Mouse (Mus musculus): ENCODE measurements around the gene Atp4a. TPM values are rescaled to one million over a fixed set of nuclear protein-coding genes. Genes with fewer than 3 reads are reported as not detected.

The Atp4a gene
- not detected for total RNA-seq (2023)

DNA sequence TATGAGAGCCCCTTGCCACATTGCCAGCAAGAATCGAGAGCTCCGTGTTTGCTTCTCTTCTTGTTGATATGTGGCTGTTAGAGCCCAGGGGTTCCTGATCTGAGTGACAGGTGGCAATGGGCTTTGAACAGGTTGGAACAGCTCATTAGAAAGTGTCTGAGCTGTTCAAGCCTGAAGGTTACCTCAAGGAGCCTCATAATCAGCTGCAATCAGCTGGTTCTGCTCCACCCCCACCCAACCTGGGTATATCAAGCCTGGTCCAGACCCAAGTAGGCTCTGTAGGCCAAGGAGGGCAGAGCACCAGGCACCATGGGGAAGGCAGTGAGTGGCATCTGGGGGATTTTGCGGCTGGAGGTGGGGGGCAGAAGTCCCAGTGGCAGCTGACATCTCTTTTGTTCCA, at the start of gene Atp4a:
Gene Atp4a, plus strand, starts transcription at position 268 of the 400 bp plus-strand sequence.

DNA sequence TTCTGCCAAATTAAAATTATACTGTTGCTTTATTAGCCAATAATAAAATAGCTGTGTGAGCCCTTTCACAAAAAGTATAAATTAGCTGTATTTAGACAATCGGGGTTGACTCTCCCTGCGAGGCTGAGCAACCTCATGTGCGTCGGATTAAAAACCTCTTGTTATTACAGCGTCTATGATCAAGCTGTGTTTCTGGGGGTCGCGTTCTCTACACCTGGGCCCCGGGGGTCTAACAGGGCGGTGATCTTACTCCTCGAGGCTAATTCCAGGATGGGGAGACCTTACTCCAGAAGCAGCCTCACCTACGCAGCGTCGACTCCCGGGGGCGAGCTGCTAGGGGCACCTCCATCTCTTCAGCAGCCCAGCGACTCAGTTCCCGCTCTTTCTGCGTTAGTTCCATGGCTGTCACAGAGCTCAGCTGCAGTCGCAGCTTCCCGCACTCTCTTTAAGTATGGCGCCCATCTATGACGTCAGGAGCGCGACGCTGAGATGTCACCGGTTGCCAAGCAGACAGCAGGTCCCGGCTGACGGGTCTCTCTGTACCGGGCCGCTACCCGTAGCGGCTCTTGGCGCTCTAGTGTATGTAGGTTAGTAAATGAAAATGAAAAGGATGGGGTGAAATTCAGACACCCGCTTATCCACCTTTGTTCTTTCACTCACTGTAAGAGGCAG, 47.3 kb upstream of the Atp4a start, which contains the start of gene Haus5:
Gene Haus5, minus strand, starts transcription at position 466 of the 672 bp plus-strand sequence.

DNA sequence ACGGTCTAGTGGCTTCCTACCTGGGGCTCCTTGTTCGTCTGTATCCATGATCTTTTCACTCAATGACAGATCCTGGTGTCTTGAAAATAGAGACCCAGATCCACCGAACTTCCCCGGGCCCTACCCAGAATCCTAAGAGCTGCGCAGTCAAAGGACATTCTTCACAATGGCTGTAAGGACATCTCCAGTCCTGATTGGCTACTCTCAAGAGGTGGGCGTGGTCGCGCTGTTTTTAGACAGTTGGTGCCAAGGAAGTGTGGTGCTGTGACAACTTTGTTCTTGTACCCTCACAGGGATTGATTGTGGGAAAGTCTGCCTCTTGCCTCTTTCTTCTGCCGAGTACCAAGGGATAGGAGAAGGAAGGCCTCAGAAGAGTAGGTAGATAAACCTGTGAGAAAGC, 40.5 kb upstream of the Atp4a start, which contains the start of gene Pmis2:
Gene Pmis2, minus strand, starts transcription at position 126 of the 400 bp plus-strand sequence.

DNA sequence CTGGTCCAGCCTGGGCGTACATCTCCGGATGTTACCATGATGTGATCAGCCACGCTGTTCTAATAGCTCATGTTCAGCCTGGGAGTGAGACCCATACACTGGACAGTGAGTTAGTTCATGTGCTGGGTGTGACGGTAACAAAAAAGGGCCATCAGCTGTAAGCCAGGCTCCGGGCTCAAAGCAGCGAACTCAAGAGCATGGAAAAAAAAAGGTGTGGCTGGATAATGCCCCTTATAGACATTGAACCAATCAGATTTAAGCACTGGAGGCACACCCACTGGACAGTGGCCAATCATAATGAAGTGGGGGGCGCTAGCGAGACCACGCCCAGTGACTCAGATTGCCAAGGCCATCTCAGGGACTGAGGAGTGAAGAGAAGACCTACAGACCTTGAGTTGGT, 13.4 kb upstream of the Atp4a start, which contains the start of gene 2200002J24Rik:
Gene 2200002J24Rik, plus strand, starts transcription at position 338 of the 400 bp plus-strand sequence.

DNA sequence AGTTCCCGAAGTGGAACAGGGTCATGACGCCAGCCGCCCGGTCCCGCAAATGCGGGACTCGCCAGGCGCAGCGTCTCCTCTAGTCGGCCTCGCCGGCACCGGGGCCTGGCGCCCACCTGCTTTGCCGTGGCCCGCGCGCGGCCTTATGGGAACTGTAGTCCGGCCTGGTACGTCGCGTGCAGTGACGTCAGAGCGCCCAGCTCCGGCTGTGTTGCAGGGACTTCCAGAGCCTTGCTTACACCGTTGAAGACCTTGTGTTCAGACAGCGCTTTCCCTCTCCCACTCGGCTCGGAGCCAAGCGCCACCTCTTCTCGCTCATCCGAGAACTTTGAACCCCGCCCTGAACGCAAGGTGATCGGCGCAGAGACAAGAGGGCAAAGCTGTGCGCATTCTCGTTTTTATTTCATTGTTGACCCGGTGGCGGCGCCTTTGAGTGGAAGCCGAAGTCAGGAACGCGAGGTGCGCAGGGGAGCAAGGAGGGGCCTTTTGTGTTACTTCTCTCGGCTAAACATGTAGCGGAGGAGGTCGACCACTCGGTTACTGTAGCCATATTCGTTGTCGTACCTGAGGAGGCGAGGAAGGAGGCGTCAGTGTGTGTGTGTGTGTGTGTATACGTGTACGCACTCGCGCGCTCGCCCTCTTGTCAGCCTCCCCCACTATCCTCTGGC, 17.5 kb downstream of the Atp4a start, which contains the start of gene Tmem147:
Gene Tmem147, minus strand, starts transcription at position 145 of the 668 bp plus-strand sequence.

DNA sequence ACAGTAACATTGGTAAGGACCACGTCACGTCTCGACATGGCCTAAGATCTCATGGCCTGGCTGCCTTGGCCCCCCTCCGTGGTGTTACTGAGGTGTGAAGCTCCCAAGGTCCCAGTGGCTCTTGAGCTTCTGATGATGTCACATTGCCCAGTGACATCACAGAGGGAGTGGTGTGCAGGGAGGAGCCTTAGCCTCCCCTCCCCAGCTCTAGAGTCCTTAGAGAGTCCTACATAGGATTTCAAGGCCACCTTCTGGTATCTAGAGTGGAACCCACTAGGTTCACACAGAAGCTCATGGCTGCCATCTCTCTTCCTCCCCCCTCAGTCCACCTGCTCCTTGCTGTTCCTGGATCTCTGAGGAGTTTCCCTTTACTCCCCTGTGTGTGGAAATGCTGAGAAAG, 31.6 kb downstream of the Atp4a start, which contains the start of gene Gapdhs:
Gene Gapdhs, minus strand, starts transcription at position 65 of the 400 bp plus-strand sequence.

DNA sequence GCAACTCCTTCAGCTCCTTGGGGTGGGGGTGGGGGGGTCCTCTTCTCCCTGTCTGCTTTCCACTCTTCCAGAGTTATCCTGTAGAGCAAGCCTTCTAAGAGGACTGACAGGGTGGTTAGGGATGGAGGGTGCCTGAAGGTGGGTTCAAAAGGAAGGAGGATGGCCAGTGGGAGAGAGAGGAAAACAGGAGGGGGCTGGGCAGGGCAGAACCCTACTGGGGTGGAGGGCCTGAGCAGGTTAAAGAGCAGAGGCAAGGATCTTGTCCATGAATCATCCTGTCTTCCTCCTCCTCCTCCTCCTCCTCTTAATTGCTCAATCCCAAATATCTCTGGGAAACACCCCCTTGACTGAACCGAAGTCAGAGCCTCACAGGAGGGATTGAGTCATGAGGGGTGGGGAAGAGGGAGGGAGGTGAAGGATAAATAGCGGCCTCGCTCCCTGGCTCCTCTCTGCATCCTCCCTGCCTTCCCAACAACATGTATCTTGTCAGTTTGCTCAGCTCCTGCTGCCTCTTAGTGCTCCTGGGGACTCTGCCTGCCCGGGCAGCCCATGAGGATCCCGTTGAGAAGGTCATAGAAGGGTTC, 39.2 kb downstream of the Atp4a start, which contains the start of gene Sbsn:
Gene Sbsn, plus strand, starts transcription at position 386 of the 584 bp plus-strand sequence.

DNA sequence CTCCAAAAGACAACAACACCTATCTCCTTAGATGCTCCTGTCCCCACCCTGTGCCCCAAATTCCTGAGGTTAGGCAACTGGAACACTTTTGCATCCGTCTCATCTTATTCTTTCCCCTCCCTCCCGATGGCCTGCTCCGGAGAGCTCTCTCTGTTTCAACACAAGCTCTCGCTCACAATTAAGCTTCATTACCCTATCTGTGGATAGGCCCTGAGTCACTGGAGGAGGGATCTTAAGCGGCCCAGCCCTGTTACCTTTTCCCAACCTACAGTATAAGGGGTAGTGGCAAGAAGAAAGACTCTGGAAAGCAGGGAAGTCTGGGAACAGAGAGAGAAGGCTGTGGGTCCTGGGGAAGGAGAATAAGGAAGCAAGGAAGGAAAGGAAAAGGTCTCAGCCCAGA, 51.4 kb downstream of the Atp4a start, which contains the start of gene Dmkn:
Gene Dmkn, plus strand, starts transcription at position 301 of the 400 bp plus-strand sequence.

Other genes with a start within 250 kb of the Atp4a start
- gene Prodh2, start 218.6 kb upstream of the Atp4a start, total RNA-seq (2023), result not detected
- 7.0 TPM for gene Arhgap33, start 177.1 kb upstream of the Atp4a start, total RNA-seq (2023)
- gene Hspb6, start 160.0 kb upstream of the Atp4a start, total RNA-seq (2023), result 4.1 TPM
- 11.5 TPM for gene Proser3, start 159.9 kb upstream of the Atp4a start, total RNA-seq (2023)
- gene Lin37, start 152.4 kb upstream of the Atp4a start, total RNA-seq (2023), result 39.9 TPM
- gene U2af1l4, start 148.9 kb upstream of the Atp4a start, total RNA-seq (2023), result 77.5 TPM
- 30.1 TPM for gene Gm49396, start 148.9 kb upstream of the Atp4a start, total RNA-seq (2023)
- 104 TPM for gene Psenen, start 148.6 kb upstream of the Atp4a start, total RNA-seq (2023)
- 48.2 TPM for gene Igflr1, start 146.8 kb upstream of the Atp4a start, total RNA-seq (2023)
- 106 TPM for gene Kmt2b, start 123.5 kb upstream of the Atp4a start, total RNA-seq (2023)
- gene Zbtb32, start 113.3 kb upstream of the Atp4a start, total RNA-seq (2023), result not detected
- gene Upk1a, start 99.4 kb upstream of the Atp4a start, total RNA-seq (2023), result 0.49 TPM
- 185 TPM for gene Cox6b1, start 86.1 kb upstream of the Atp4a start, total RNA-seq (2023)
- gene Etv2, start 76.4 kb upstream of the Atp4a start, total RNA-seq (2023), result not detected
- gene Rbm42, start 61.9 kb upstream of the Atp4a start, total RNA-seq (2023), result 91.5 TPM
- gene Haus5, start 47.2 kb upstream of the Atp4a start, total RNA-seq (2023), result 37.6 TPM
- gene Pmis2, start 40.6 kb upstream of the Atp4a start, total RNA-seq (2023), result not detected
- gene 2200002J24Rik, start 13.3 kb upstream of the Atp4a start, total RNA-seq (2023), result not detected
- 47.1 TPM for gene Tmem147, start 17.3 kb downstream of the Atp4a start, total RNA-seq (2023)
- not detected for gene Gapdhs, start 31.5 kb downstream of the Atp4a start, total RNA-seq (2023)
- gene Sbsn, start 39.3 kb downstream of the Atp4a start, total RNA-seq (2023), result 6.2 TPM
- not detected for gene Dmkn, start 51.5 kb downstream of the Atp4a start, total RNA-seq (2023)
- gene Krtdap, start 75.7 kb downstream of the Atp4a start, total RNA-seq (2023), result not detected
- 1.3 TPM for gene Ffar2, start 111.6 kb downstream of the Atp4a start, total RNA-seq (2023)
- gene Ffar3, start 144.0 kb downstream of the Atp4a start, total RNA-seq (2023), result not detected
- 1.3 TPM for gene Ffar1, start 149.4 kb downstream of the Atp4a start, total RNA-seq (2023)
- 60.4 TPM for gene Cd22, start 168.1 kb downstream of the Atp4a start, total RNA-seq (2023)
- gene Mag, start 202.7 kb downstream of the Atp4a start, total RNA-seq (2023), result not detected
- gene Hamp2, start 212.5 kb downstream of the Atp4a start, total RNA-seq (2023), result not detected
- gene Hamp, start 231.8 kb downstream of the Atp4a start, total RNA-seq (2023), result not detected
- 165 TPM for gene Usf2, start 244.6 kb downstream of the Atp4a start, total RNA-seq (2023)

All from CD8-positive naive resting alpha-beta T cell, adult 57 days (primary cell).